Mouse (Mus musculus) liver, postnatal 0 days (tissue): ENCODE results near the gene Pom121.

Experiments
- CTCF ChIP-seq: sonication (generic); IDR thresholded peaks from 2 replicates; pipeline ENCODE4 v1.5.1; 2016; ENCODE audit warnings: antibody characterized with exemption, low read depth
- EP300 ChIP-seq: IDR thresholded peaks from 2 replicates; pipeline ENCODE4 v1.6.1; 2016; ENCODE audit warnings: antibody characterized with exemption, low read depth, mild to moderate bottlenecking

- TF ChIP-seq CTCF (no peak), EP300 (no peak)
Measured at GRCm38 (mm10) chr5:135380681-135381080, 13.7 kb downstream of the Pom121 start.
